Mouse (Mus musculus): ENCODE results near the gene Rad23b. TPM values are rescaled to one million over a fixed set of nuclear protein-coding genes. Genes with fewer than 3 reads are reported as not detected.
"Not testable (repeated sequence)": the region's sequence is repeated elsewhere in the genome, so short reads cannot be mapped to it uniquely, and the experiment has no call there.

Gene Rad23b
- polyA plus RNA-seq, 1 experiment from 2014 or later: 63.9 TPM

GRCm38 (mm10) chr4:55354038-55354437 is 4.2 kb downstream of the Rad23b start:
- DNase-seq (ENCODE audit: low spot score): no peak

- no peak for DNase-seq (ENCODE audit: low spot score)
Measured at GRCm38 (mm10) chr4:55355845-55356244, 6.0 kb downstream of the Rad23b start.

GRCm38 (mm10) chr4:55356726-55357125 is 6.9 kb downstream of the Rad23b start:
- DNase-seq (ENCODE audit: low spot score): no peak

- DNase-seq (ENCODE audit: low spot score): no peak
Measured at GRCm38 (mm10) chr4:55363866-55364265, 14.0 kb downstream of the Rad23b start.

GRCm38 (mm10) chr4:55364374-55364773 is 14.5 kb downstream of the Rad23b start:
- DNase-seq (ENCODE audit: low spot score): peak; percentile 51

GRCm38 (mm10) chr4:55366014-55366413 is 16.2 kb downstream of the Rad23b start:
- no peak for DNase-seq (ENCODE audit: low spot score)

- DNase-seq (ENCODE audit: low spot score): no peak
Measured at GRCm38 (mm10) chr4:55370127-55370526, 20.3 kb downstream of the Rad23b start.

- no peak for DNase-seq (ENCODE audit: low spot score)
Measured at GRCm38 (mm10) chr4:55371355-55371754, 21.5 kb downstream of the Rad23b start.

GRCm38 (mm10) chr4:55382350-55382749 is 32.5 kb downstream of the Rad23b start:
- DNase-seq (ENCODE audit: low spot score): no peak

- DNase-seq (ENCODE audit: low spot score): no peak
Measured at GRCm38 (mm10) chr4:55386768-55387167, 36.9 kb downstream of the Rad23b start.

GRCm38 (mm10) chr4:55391480-55391879 is 41.6 kb downstream of the Rad23b start:
- DNase-seq (ENCODE audit: low spot score): no peak

- DNase-seq (ENCODE audit: low spot score): no peak
Measured at GRCm38 (mm10) chr4:55392445-55392844, 42.6 kb downstream of the Rad23b start.

GRCm38 (mm10) chr4:55397911-55398762 is 48.3 kb downstream of the Rad23b start:
- DNase-seq (ENCODE audit: low spot score): peak; percentile 71

- DNase-seq (ENCODE audit: low spot score): no peak
Measured at GRCm38 (mm10) chr4:55398901-55399300, 49.1 kb downstream of the Rad23b start.

GRCm38 (mm10) chr4:55405329-55405728 is 55.5 kb downstream of the Rad23b start:
- DNase-seq (ENCODE audit: low spot score): no peak

GRCm38 (mm10) chr4:55406558-55406957 is 56.7 kb downstream of the Rad23b start:
- no peak for DNase-seq (ENCODE audit: low spot score)

- DNase-seq (ENCODE audit: low spot score): no peak
Measured at GRCm38 (mm10) chr4:55408081-55408480, 58.2 kb downstream of the Rad23b start.

GRCm38 (mm10) chr4:55409025-55409424 is 59.2 kb downstream of the Rad23b start:
- DNase-seq (ENCODE audit: low spot score): no peak

GRCm38 (mm10) chr4:55409578-55410224 is 59.9 kb downstream of the Rad23b start:
- DNase-seq (ENCODE audit: low spot score): not testable (repeated sequence)

GRCm38 (mm10) chr4:55415864-55416263 is 66.0 kb downstream of the Rad23b start:
- DNase-seq (ENCODE audit: low spot score): no peak

GRCm38 (mm10) chr4:55426250-55426649 is 76.4 kb downstream of the Rad23b start:
- no peak for DNase-seq (ENCODE audit: low spot score)

All from thymus, postnatal 0 days (tissue).